Mouse (Mus musculus): ENCODE data around the gene Tmem167b. TPM values are rescaled to one million over a fixed set of nuclear protein-coding genes. Genes with fewer than 3 reads are reported as not detected.

The Tmem167b gene
- polyA plus RNA-seq, 2 experiments, result 14.8 to 43.9 TPM

DNA sequence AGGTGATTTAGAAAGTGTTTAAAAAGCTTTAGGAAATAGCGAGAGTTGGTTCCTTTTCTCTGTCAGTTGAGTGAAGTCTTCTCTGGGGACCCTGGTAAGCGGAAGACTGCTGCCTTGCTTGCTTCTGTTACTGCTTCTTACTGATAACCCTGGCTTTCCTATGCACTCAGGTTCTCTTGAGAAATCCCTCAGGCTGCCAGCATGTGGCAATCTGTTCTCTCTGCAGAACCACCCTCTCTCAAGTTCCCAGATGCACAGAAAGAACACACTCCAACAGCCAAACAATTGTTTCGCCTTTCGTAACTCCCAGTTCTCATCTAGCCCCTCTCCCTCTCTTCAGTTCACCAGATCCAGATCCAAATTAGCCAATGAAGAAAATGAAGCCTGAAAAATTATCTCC lies 4.4 kb downstream of the Tmem167b start:
- peaks cover 28% of the 10 kb centered on the region for H3K36me3 ChIP-seq (ENCODE audit: control insufficient read depth, insufficient read depth, low read length)
- H3K4me3 ChIP-seq (replicated peaks; ENCODE audit: low read length), result no peak overlapping the region
- H3K4me2 ChIP-seq (replicated peaks; ENCODE audit: low read depth, low read length, severe bottlenecking), result no peak overlapping the region
- ATAC-seq (ENCODE audit: low FRiP score, low read depth) (no peak), DNase-seq (ENCODE audit: low spot score) (no peak)
- H3K9ac ChIP-seq (ENCODE audit: low read depth, low read length, severe bottlenecking), result no peak overlapping the region
- no peak for TF ChIP-seq POLR2A (IDR thresholded peaks at IDR 0.05; ENCODE audit: borderline replicate concordance, extremely low read depth, insufficient read depth, insufficient read length)
- WGBS, result 91% methylated on average over 4 of the region's 4 CpGs
- no peaks in the 10 kb centered on the region for H3K27me3 ChIP-seq (ENCODE audit: control insufficient read depth, insufficient read depth, low read length)
- H3K4me1 ChIP-seq (ENCODE audit: control insufficient read depth, insufficient read depth, low read length), result peaks cover 14% of the 10 kb centered on the region
- no peaks in the 10 kb centered on the region for H3K9me3 ChIP-seq (ENCODE audit: control insufficient read depth, low read length)
- no peak overlapping the region for H3K27ac ChIP-seq (replicated peaks; ENCODE audit: low read depth, low read length)

DNA sequence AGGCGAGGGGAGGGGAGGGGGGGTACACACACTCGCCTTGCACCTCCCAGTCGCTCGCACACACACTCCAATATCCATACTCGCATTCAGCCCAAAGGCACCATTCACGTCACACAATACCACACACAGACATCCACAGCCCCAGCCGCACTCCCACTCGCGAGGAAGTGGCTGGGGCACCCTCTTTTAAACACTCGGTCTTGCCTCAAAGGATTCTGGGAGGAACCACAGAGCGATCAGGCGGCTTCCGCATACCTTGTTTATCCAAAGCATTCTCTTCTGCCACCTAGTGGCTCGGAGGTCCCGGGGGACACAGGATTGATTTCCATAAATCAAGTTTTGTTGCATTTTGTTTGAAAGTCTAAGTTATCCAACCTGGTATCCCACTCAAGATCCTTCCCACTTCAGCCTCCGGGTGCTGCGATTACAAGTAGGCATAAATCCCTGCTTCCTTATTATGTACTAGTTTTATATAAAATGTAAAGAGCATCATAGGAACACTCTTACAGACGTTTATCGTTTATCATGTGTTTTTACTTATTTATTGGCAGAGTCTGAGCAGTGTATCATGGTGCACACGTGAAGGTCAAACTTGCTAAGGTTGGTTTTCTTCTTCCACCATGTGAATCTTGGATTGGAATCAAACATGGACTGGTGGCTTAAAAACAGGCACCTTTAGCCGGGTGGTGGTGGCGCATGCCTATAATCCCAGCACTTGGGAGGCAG lies 7.5 kb downstream of the Tmem167b start:
- ATAC-seq (ENCODE audit: low FRiP score, low read depth) (peak; percentile 99), DNase-seq (ENCODE audit: low spot score) (peak; percentile 97)
- Histone ChIP-seq H3K4me3 (replicated peaks; ENCODE audit: low read length) (peak overlapping the region; percentile 88), H3K27ac (replicated peaks; ENCODE audit: low read depth, low read length) (peak overlapping the region; percentile 91), H3K9ac (ENCODE audit: low read depth, low read length, severe bottlenecking) (peak overlapping the region; percentile 96), H3K27me3 (ENCODE audit: control insufficient read depth, insufficient read depth, low read length) (no peaks in the 10 kb centered on the region), H3K4me1 (ENCODE audit: control insufficient read depth, insufficient read depth, low read length) (peaks cover 6% of the 10 kb centered on the region), H3K36me3 (ENCODE audit: control insufficient read depth, insufficient read depth, low read length) (peaks cover 23% of the 10 kb centered on the region), H3K4me2 (replicated peaks; ENCODE audit: low read depth, low read length, severe bottlenecking) (peak overlapping the region; percentile 75), H3K9me3 (ENCODE audit: control insufficient read depth, low read length) (no peaks in the 10 kb centered on the region)
- WGBS, result 16% methylated on average over 21 of the region's 22 CpGs
- peak; percentile 100; the same call in 1 of the 2 replicates for TF ChIP-seq POLR2A (IDR thresholded peaks at IDR 0.05; ENCODE audit: borderline replicate concordance, extremely low read depth, insufficient read depth, insufficient read length)

DNA sequence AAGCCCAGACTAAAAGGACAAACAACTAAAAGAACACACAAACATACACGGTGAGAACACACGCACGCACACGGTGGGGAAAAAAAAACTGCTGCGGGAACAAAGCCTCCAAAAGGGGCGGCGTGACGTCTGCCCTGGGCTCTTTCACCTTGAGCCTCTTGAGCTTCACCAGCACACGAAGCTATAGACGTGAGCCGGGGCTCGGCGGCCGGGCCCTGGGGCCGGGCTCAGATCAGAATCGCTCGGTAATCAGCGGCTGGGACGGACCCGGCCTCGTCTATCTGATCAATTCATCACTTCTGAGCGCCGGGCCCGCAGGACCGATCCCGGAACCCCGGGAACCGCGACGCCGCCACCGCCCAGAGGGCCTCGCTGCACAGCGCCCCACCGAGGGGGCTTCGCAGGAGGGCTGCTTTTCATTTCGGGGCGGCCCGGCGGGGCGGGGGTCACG lies 8.1 kb downstream of the Tmem167b start:
- peak overlapping the region; percentile 91 for H3K27ac ChIP-seq (replicated peaks; ENCODE audit: low read depth, low read length)
- ATAC-seq (ENCODE audit: low FRiP score, low read depth), result peak; percentile 62
- peaks cover 21% of the 10 kb centered on the region for H3K36me3 ChIP-seq (ENCODE audit: control insufficient read depth, insufficient read depth, low read length)
- WGBS, result under 1% methylated on average over 35 of the region's 42 CpGs
- H3K4me3 ChIP-seq (replicated peaks; ENCODE audit: low read length), result peak overlapping the region; percentile 88
- no peaks in the 10 kb centered on the region for H3K27me3 ChIP-seq (ENCODE audit: control insufficient read depth, insufficient read depth, low read length)
- H3K4me1 ChIP-seq (ENCODE audit: control insufficient read depth, insufficient read depth, low read length), result peaks cover 6% of the 10 kb centered on the region
- TF ChIP-seq POLR2A (IDR thresholded peaks at IDR 0.05; ENCODE audit: borderline replicate concordance, extremely low read depth, insufficient read depth, insufficient read length), result no peak
- H3K9ac ChIP-seq (ENCODE audit: low read depth, low read length, severe bottlenecking), result peak overlapping the region; percentile 96
- H3K4me2 ChIP-seq (replicated peaks; ENCODE audit: low read depth, low read length, severe bottlenecking), result peak overlapping the region; percentile 75
- no peaks in the 10 kb centered on the region for H3K9me3 ChIP-seq (ENCODE audit: control insufficient read depth, low read length)
- no peak for DNase-seq (ENCODE audit: low spot score)

DNA sequence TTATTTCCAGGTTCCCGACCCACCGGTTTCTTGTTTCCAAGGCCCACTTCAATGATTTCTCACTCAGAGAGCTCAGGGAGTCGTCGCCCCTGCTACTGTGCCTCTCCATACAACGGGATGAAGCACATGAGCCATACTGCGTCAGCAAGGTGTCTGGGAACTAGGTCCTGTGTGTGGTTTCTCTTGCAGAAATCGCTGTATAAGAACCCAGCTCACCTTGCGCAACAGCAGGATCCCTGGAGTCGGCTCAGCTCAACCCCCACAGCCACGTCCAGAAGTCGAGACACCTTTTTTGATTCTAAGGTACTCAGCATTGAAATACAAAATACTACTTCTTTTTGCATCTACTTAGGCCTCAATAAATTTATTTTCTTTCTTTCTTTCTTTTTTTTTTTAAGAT lies 20.0 kb downstream of the Tmem167b start:
- Histone ChIP-seq H3K9me3 (ENCODE audit: control insufficient read depth, low read length) (no peaks in the 10 kb centered on the region), H3K4me3 (replicated peaks; ENCODE audit: low read length) (no peak overlapping the region), H3K4me1 (ENCODE audit: control insufficient read depth, insufficient read depth, low read length) (0 out of 2 replicates have a peak, but pooled peaks cover 2% of the 10 kb centered on the region), H3K4me2 (replicated peaks; ENCODE audit: low read depth, low read length, severe bottlenecking) (no peak overlapping the region), H3K27ac (replicated peaks; ENCODE audit: low read depth, low read length) (no peak overlapping the region), H3K9ac (ENCODE audit: low read depth, low read length, severe bottlenecking) (no peak overlapping the region), H3K36me3 (ENCODE audit: control insufficient read depth, insufficient read depth, low read length) (no peaks in the 10 kb centered on the region), H3K27me3 (ENCODE audit: control insufficient read depth, insufficient read depth, low read length) (no peaks in the 10 kb centered on the region)
- WGBS, result 79% methylated on average over 11 of the region's 11 CpGs
- TF ChIP-seq POLR2A (IDR thresholded peaks at IDR 0.05; ENCODE audit: borderline replicate concordance, extremely low read depth, insufficient read depth, insufficient read length), result no peak
- DNase-seq (ENCODE audit: low spot score) (no peak), ATAC-seq (ENCODE audit: low FRiP score, low read depth) (no peak)

DNA sequence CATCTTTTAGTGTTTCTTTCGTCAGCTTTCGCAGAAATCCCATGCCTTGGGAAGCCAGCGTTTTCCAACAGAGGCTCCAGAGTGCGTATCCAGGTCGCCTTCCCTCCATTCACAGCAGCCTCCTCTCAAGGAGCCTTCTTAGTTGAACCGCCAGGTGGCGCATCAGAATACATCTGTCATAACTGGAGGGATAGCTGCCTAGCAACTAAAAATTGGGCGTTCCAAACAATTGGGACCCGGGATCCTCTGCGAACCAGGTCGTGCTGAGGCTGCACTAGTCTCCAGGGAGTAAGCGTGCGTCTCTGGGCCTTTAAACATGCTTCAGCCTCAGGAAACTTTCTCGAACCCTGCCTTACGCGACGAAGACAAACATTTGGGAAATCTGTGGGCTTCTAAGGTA lies 25.0 kb downstream of the Tmem167b start:
- ATAC-seq (ENCODE audit: low FRiP score, low read depth), result peak; percentile 85
- Histone ChIP-seq H3K27ac (replicated peaks; ENCODE audit: low read depth, low read length) (no peak overlapping the region), H3K4me2 (replicated peaks; ENCODE audit: low read depth, low read length, severe bottlenecking) (peak overlapping the region; percentile 45), H3K9me3 (ENCODE audit: control insufficient read depth, low read length) (no peaks in the 10 kb centered on the region), H3K4me1 (ENCODE audit: control insufficient read depth, insufficient read depth, low read length) (peaks cover 8% of the 10 kb centered on the region; the same call in 1 of the 2 replicates), H3K4me3 (replicated peaks; ENCODE audit: low read length) (no peak overlapping the region; the same call in 1 of the 2 replicates), H3K27me3 (ENCODE audit: control insufficient read depth, insufficient read depth, low read length) (peaks cover 22% of the 10 kb centered on the region), H3K9ac (ENCODE audit: low read depth, low read length, severe bottlenecking) (no peak overlapping the region), H3K36me3 (ENCODE audit: control insufficient read depth, insufficient read depth, low read length) (no peaks in the 10 kb centered on the region)
- DNase-seq (ENCODE audit: low spot score), result peak; percentile 94
- TF ChIP-seq POLR2A (IDR thresholded peaks at IDR 0.05; ENCODE audit: borderline replicate concordance, extremely low read depth, insufficient read depth, insufficient read length), result no peak
- WGBS, result 4% methylated on average over 17 of the region's 17 CpGs

Measured in limb, embryonic 14.5 days (tissue).